Mouse (Mus musculus) brown adipose tissue, adult 24 weeks (tissue): ENCODE measurements around the gene Abcc12. TPM values are rescaled to one million over a fixed set of nuclear protein-coding genes. Genes with fewer than 3 reads are reported as not detected.

Experiments
- H3K27ac ChIP-seq: fragments of 200-500 bp; replicated peaks from 2 replicates; pipeline ENCODE4 v1.5.1; 2012; ENCODE audit warnings: low read depth, mild to moderate bottlenecking, low read length
- H3K4me1 ChIP-seq: fragments of 200-500 bp; 2 replicates; pipeline ENCODE4 v1.6.1; 2012; ENCODE audit warnings: low read length, mixed read lengths; ENCODE audit not compliant: control insufficient read depth, insufficient read depth, insufficient read length
- H3K4me3 ChIP-seq: fragments of 200-500 bp; 2 replicates; pipeline ENCODE4 v1.5.1; 2012; ENCODE audit warnings: low read depth, mild to moderate bottlenecking, low read length, moderate library complexity; ENCODE audit not compliant: insufficient read depth
- polyA plus RNA-seq: library from polyadenylated mRNA; stranded (reverse); fragments of >200 nt; gene quantifications from 2 replicates; pipeline ENCODE4 v1.2.4, GENCODE M21; 2012; ENCODE audit not compliant: missing spikeins, insufficient read depth, insufficient read length

Abcc12 gene
- polyA plus RNA-seq, 1 experiment, result not detected

DNA sequence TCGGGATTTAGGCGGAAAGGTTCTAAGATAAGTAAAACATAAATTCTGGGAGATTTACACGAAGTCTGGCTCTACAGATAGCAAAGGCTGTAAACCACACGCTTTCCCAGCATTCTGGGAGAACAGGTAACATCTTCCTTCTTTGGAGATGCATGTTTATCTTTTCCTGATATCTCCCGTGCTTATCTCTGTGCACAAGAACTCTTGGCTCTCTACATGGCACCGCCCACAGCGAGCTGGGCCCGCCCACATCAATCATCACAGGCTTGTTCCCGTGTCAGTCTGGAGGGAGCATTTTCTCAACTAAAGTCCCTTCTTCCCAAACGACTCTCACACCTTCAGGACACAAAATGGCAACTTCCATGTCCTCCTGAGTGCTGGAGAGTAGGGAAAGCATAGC lies 12.6 kb upstream of the Abcc12 start:
- no peak overlapping the region for H3K27ac ChIP-seq
- H3K4me3 ChIP-seq, result no peak overlapping the region
- no peaks in the 10 kb centered on the region for H3K4me1 ChIP-seq

DNA sequence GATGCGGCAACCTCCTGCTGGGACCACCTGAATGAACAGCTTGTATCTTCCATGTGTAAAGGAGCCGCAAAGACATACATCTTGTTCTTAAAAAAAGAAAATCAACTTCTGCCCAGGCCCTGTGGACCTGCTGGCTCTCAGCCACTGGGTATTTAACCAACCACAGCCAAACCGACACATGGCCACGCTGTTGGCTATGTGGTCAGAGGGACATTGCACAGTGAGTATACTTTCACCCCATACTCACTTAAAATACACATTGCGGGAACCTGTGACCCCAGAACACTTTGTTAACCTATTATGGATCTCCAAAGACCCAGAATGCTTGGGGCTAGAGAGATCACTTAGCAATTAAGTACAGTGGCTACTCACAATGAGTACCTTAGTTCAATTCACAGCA lies 7.9 kb upstream of the Abcc12 start:
- Histone ChIP-seq H3K27ac (no peak overlapping the region), H3K4me3 (no peak overlapping the region), H3K4me1 (no peaks in the 10 kb centered on the region)

DNA sequence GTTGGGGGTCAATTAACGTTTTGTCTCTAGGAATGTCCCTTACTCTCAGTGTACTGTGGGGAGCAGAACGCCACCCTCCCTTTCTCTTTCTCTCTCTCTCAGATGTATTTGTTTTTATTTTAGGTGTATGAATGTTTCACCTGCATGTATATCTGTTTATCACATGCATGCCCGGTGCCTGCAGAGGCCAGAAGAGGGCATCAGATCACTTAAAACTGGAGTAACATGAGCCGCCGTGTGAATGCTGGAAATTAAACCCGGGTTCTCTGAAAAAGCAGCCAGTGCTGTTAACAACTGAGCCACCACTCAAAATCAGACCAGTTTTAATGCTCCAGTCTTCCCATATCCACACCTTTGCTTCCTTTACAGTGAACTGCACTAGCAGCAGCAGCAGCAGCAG lies 6.2 kb upstream of the Abcc12 start:
- Histone ChIP-seq H3K27ac (no peak overlapping the region), H3K4me3 (no peak overlapping the region), H3K4me1 (no peaks in the 10 kb centered on the region)

- no peaks in the 10 kb centered on the region for H3K4me1 ChIP-seq
- H3K27ac ChIP-seq, result no peak overlapping the region
- no peak overlapping the region for H3K4me3 ChIP-seq
Observed at GRCm38 (mm10) chr8:86586058-86586457, 5.6 kb upstream of the Abcc12 start.

GRCm38 (mm10) chr8:86585532-86585931 lies 5.0 kb upstream of the Abcc12 start:
- no peak overlapping the region for H3K27ac ChIP-seq
- H3K4me3 ChIP-seq, result peak overlapping the region; percentile 53
- no peaks in the 10 kb centered on the region for H3K4me1 ChIP-seq

DNA sequence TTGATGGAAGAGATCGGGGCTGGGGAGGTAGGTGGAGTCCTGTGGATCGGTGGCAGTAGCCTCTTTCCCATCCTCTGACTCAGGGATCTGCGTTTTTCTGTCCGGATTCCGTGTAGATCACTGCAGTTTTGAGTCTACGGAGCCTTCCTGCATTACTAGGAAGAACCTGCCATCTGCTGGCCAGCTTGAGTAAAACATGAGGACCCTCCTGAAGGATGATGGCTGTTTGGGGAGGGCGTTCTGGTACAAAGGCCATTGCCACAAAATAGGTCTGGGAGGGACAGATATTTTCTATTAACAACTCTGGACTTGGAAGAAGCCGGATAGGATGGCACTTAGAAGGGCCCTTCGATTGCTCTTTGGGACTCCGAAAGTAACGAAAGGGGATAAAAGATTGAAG lies 4.6 kb upstream of the Abcc12 start:
- Histone ChIP-seq H3K27ac (no peak overlapping the region), H3K4me3 (peak overlapping the region; percentile 53), H3K4me1 (no peaks in the 10 kb centered on the region)

DNA sequence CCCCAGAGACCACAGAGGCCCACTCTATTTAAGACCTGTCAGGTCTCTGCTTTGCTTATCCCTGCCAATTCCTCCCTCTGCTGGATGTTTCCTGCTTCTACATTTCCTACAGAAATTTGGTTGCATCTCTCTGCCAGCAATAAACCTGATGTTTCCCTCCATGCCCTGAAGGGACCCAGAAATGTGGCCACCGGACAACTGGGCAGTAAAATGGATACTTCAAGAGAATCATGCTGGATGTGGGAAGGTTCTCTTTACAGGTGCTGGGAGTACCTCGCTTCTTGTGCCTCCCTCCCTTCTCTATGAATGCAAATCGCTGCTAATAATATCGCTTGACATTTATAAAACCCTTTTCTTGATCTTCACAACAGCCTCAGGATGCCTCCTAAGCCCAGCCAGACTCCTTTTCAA lies 1.4 kb upstream of the Abcc12 start:
- H3K4me1 ChIP-seq, result peaks cover 5% of the 10 kb centered on the region; the same call in 1 of the 2 replicates
- H3K4me3 ChIP-seq, result no peak overlapping the region

DNA sequence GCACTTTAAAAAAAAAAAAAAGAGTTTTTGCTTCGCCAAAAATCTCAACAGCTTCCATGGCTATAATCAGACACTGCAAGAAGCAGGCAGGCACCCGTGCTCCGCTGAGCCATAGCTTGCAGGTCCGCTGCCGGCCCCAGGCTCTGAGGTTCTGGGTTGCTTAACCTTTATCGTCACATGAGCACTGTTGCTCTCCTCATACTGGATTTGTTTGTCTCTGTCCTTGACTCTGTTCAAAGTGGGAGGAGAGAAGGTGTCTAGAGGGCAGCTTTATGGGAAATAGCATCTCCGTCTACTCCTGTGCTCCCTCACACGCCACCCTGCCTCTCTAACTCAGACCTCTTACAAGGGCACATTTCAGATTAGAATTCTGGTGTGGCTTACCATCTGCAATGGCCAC lies 1.8 kb downstream of the Abcc12 start:
- peaks cover 5% of the 10 kb centered on the region; the same call in 1 of the 2 replicates for H3K4me1 ChIP-seq
- H3K27ac ChIP-seq, result no peak overlapping the region
- H3K4me3 ChIP-seq, result no peak overlapping the region

More for the DNA sequence above, 1.4 kb upstream of the Abcc12 start:
- no peak overlapping the region for H3K27ac ChIP-seq

GRCm38 (mm10) chr8:86578076-86578475 lies 2.4 kb downstream of the Abcc12 start:
- Histone ChIP-seq H3K27ac (no peak overlapping the region), H3K4me1 (peaks cover 5% of the 10 kb centered on the region; the same call in 1 of the 2 replicates), H3K4me3 (no peak overlapping the region)

DNA sequence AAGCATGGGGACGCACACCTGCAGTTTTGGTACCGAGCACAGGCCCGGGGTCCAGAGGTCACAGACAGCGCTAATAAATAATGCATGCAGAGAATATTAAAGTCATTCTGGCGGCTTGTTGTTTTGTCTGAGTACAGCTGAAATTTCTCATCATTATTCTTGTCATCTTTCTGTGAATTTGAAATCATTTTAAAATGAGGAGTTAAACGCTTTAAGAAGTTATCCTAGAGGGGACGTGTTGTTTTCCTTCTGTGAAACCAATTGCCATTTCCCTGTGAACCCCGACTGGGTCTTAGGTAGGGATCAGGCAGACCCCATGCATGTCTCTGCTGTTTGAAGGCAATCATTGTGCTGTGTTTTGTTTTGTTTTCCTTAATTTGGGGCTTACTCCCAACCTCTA lies 2.9 kb downstream of the Abcc12 start:
- no peak overlapping the region for H3K27ac ChIP-seq
- H3K4me3 ChIP-seq, result no peak overlapping the region
- peaks cover 5% of the 10 kb centered on the region; the same call in 1 of the 2 replicates for H3K4me1 ChIP-seq

GRCm38 (mm10) chr8:86563674-86564073 lies 16.8 kb downstream of the Abcc12 start:
- Histone ChIP-seq H3K4me3 (no peak overlapping the region), H3K27ac (no peak overlapping the region), H3K4me1 (peaks cover 8% of the 10 kb centered on the region; the same call in 1 of the 2 replicates)

DNA sequence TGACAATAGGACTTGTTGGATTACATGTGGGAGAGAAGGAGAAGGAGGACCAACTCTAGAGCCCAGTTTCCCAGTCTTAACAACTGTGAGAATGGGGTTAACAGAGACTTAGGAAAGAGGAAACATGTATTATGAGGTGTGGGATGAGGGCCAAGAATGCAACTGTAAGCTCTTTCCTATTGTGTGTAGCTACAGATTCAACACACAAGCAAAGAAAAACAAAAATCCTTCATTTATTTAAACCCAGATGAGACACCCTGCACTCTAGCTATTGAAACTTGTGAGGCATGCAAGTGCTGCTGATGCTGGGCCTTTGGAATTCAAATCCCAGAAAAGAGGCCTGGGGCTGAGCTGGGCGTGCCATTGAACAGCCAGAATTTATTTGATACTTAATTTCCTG lies 18.7 kb downstream of the Abcc12 start:
- Histone ChIP-seq H3K4me3 (no peak overlapping the region), H3K4me1 (peaks cover 8% of the 10 kb centered on the region; the same call in 1 of the 2 replicates), H3K27ac (no peak overlapping the region)

GRCm38 (mm10) chr8:86560688-86561065 lies 19.8 kb downstream of the Abcc12 start:
- no peak overlapping the region for H3K27ac ChIP-seq
- peaks cover 8% of the 10 kb centered on the region; the same call in 1 of the 2 replicates for H3K4me1 ChIP-seq
- no peak overlapping the region for H3K4me3 ChIP-seq

- Histone ChIP-seq H3K4me3 (no peak overlapping the region), H3K4me1 (peaks cover 8% of the 10 kb centered on the region; the same call in 1 of the 2 replicates), H3K27ac (no peak overlapping the region)
Observed at GRCm38 (mm10) chr8:86559947-86560687, 20.4 kb downstream of the Abcc12 start.

DNA sequence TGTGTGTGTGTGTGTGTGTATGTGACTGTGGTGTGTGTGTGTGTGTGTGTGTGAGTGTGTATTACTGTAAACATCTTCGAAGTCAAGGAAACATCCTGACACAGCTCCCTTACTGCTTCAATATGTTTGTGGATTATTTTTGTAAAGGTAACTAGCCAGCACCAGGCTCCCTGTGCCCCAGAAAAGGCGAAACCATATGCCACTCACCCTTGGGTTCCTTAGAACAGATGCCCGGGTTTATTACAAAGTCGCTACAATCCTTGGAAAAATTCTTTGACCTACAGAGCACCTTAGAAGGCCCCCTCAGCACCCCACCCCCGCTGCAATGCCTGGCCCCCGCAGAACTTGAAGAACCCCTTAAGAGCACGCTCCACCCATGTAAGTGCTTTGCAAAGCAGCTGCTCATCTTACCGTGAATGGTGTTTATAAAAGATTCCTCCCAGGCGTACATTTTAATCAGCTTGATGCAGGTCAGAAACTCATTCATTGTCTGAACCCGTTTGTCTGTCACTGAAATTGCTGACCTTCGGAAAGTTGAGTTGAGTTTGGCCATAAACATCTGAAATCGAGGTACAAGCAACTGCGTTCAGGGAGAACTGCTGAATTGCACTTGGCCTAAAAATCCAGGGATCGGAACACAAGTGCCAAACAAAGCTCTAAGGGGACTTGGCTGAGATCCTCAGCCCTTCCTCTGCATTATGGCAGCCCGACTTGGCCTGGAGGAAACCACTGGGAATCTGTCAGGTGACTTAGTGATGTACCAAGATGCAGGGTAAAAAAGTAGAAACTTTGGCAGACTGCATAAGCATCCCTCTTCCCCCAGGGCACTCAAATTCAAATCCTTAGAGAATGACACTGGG lies 23.1 kb downstream of the Abcc12 start:
- Histone ChIP-seq H3K4me1 (peaks cover 6% of the 10 kb centered on the region; the same call in 1 of the 2 replicates), H3K4me3 (no peak overlapping the region), H3K27ac (no peak overlapping the region)
